Mouse (Mus musculus): ENCODE results near the gene Rab6b.
"Not testable (repeated sequence)": the region's sequence is repeated elsewhere in the genome, so short reads cannot be mapped to it uniquely, and the experiment has no call there.

Rab6b gene

GRCm38 (mm10) chr9:103108341-103108798 lies 3.2 kb upstream of the Rab6b start:
- DNase-seq (ENCODE audit: low spot score in 2 of 2) = not testable (repeated sequence)

GRCm38 (mm10) chr9:103108943-103109670 lies 2.5 kb upstream of the Rab6b start:
- no peak for DNase-seq (ENCODE audit: low spot score in 2 of 2)

- DNase-seq (ENCODE audit: low spot score in 2 of 2) = no peak
Measured at GRCm38 (mm10) chr9:103109911-103110310, 1.7 kb upstream of the Rab6b start.

GRCm38 (mm10) chr9:103110727-103111501 lies 673 bp upstream of the Rab6b start:
- no peak for DNase-seq (ENCODE audit: low spot score in 2 of 2)

DNA sequence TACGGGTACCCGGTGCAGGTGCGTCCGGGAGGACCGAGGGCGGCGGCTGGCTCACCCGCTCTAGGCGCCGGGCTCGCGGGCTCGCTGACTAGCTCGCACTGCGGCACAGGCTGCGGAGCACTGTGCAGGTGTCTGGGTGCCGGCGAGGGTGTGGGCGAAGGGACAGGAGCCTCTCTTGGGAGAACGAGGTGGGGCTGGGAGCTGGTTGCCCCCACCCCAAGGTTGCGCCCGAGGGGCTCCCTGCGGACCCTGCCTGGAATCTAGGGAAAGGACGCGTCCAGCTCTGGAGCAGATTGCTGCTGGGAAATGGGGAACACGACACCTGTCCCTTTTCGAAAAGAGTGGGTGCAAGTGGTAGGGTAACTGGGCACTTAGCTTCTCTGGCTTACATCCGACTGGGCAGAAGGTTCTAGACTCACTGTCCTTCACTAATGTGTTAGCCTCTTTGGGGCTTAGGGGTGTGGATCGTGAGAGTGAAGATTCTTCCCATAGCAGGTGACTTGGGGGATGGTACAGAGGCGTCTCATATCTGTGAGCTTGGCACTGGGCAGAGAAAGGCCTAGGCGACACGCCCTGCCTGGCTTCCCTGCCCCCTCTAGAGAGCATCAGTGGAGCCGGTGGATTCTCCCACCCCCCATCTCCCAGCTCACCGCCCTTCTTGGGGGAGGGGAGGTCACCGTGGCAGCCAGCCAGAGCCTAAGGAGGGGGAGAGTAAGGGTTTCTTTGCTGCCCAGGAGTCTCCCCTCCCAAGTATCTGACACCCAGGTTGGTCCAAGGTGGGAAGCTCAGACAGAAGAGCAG lies 1.1 kb downstream of the Rab6b start:
- DNase-seq (ENCODE audit: low spot score in 2 of 2) = no peak

DNA sequence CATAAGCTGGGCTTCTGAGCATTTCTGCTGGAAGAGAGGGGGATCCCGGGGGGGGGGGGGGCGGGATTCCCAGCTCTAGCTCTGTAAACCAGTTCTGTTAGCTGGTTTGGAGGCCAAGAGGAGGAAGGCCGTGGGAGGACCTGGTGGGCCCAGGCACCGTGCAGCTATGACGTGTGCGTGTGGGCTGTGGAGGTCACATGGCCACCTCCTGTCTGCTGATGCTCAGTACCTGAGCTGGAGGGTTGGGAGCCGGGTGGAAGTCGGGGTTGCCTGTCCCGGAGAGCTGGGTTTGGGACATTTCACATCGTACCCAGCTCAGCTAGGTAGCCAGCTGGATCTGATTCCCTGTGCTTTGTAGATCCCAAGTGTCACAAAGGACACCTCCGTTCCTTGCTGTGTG lies 1.8 kb downstream of the Rab6b start:
- peak; percentile 72 to 85 for DNase-seq (ENCODE audit: low spot score in 2 of 2)

DNA sequence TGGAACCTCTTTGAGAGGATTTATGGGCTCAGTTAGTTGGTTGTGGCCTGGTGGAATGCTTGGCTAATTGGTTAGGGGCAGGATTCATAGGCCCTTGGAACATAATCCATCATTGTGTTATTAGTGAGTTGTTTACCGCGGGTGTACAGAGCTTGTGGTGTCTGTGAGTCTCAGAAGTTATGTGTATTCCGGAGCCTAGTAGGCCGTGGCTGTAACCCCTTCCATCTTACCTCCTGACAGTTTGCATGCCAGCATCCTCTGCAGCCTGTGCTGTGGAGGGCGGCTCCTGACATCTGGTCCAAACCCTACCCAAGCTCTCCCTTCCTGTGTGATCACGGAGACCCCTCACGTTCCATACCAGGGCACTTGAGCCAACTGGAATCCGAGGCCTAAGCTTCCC lies 2.7 kb downstream of the Rab6b start:
- DNase-seq (ENCODE audit: low spot score in 2 of 2) = no peak

DNA sequence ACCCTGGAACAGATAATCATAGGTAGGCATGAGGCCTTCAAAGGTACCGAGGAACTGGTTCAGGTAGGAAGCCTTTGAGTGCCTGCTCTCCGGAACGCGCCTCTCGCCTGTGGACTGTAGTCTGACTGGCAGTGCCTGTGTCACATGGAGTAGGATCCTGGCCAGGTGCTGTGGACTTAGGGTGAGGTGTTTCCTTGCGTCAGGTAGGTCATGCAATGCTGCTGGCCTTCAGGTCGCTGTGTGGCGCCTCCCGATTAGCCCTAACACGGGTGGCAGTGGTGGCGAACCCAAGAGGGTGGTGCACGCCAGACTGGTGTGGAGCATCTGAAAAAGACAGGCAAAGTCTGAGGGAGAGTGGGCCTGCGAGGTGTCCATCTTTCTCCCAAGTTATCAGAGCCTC lies 3.3 kb downstream of the Rab6b start:
- no peak for DNase-seq (ENCODE audit: low spot score in 2 of 2)

- DNase-seq (ENCODE audit: low spot score in 2 of 2) = no peak
Measured at GRCm38 (mm10) chr9:103116941-103117340, 5.4 kb downstream of the Rab6b start.

DNA sequence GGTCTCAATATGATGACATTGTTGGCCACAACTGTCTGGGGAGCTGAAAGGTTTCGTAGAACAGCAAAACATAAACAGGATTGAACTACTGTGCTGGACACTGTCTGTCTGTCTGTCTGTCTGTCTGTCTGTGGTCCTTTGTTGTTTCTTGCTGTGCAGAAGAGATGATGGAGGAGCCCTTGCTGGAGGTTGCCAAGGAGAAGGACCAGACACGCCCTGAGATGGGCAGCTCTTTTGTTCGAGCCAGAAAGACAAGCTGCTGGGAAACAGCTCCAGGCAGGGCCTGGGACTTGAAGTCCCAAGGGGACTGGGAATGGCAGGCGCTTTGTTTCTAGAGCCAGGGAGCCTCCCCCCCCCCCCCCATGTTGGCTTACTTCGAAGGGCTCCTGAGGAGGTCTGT lies 5.9 kb downstream of the Rab6b start:
- no peak for DNase-seq (ENCODE audit: low spot score in 2 of 2)

GRCm38 (mm10) chr9:103117951-103118350 lies 6.4 kb downstream of the Rab6b start:
- no peak for DNase-seq (ENCODE audit: low spot score in 2 of 2)

DNA sequence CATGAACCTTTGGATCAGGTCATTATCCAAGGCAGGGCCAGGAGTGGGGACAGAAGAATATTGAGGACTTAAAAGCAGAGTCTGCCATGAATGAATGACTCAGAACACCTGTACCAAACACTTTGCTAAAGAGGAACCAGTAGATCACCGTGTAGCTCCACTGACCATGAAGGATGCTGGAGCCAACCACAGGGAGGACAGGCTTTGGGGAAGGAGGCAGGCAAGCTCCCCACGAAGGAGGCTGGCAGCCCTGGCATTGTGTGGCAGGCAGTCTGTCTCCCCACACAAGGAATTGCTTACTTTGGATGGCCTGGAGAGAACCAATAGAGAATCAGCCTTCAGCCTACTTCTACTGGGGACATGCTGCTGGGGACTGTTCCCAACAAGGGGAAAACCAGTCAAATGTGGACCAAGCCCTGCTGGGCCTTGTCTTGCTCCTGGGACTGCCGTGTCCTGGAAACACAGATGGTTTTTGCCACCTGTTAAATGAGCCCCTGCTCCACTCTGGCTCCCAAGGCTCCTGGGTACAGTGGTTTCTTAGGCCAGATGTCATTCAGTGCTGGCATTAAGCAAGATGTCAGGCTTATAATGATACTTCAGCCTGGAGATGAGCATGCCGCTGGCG lies 7.2 kb downstream of the Rab6b start:
- DNase-seq (ENCODE audit: low spot score in 2 of 2) = no peak

- DNase-seq (ENCODE audit: low spot score in 2 of 2) = no peak
Measured at GRCm38 (mm10) chr9:103119781-103120180, 8.2 kb downstream of the Rab6b start.

DNA sequence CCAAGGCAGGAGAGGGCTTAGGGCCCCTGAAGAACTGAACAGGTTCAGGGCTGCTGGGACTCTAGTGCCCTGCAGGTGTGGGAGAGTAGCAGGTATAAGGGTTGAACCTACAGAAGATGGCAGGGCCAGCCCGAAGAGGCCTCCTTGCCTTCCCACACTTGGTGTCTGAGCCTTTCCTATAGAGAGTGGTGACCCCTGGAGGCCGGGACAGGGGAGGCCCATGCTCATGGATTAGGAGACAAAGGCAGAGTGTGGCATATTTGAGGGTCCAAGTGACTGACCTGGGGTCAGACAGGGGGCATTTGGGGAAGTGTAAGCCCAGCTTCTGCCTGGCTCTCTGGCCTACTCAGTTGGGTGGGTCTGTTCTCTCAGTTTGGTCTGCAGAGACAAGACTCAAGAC lies 8.6 kb downstream of the Rab6b start:
- no peak for DNase-seq (ENCODE audit: low spot score in 2 of 2)

GRCm38 (mm10) chr9:103121546-103121945 lies 10.0 kb downstream of the Rab6b start:
- no peak for DNase-seq (ENCODE audit: low spot score in 2 of 2)

DNA sequence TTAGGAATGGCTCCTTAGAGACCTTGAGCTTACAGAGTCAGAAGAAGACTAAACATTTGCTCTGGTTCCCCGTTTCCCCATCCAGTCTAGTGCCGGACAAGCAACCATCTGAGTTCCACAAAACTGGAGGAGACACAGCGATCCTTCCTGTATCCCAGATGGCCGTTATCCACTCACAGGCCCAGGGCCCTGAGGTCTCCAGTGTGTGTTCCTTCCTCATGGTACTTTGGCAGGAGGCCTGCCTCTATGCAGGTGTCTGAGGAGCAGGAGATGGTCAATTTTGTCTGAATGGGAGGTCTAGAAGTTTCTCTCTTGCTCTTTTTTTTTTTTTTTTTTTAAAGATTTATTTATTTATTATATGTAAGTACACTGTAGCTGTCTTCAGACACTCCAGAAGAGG lies 13.2 kb downstream of the Rab6b start:
- DNase-seq (ENCODE audit: low spot score in 2 of 2) = no peak

- no peak for DNase-seq (ENCODE audit: low spot score in 2 of 2)
Measured at GRCm38 (mm10) chr9:103133493-103134124, 22.0 kb downstream of the Rab6b start.

DNA sequence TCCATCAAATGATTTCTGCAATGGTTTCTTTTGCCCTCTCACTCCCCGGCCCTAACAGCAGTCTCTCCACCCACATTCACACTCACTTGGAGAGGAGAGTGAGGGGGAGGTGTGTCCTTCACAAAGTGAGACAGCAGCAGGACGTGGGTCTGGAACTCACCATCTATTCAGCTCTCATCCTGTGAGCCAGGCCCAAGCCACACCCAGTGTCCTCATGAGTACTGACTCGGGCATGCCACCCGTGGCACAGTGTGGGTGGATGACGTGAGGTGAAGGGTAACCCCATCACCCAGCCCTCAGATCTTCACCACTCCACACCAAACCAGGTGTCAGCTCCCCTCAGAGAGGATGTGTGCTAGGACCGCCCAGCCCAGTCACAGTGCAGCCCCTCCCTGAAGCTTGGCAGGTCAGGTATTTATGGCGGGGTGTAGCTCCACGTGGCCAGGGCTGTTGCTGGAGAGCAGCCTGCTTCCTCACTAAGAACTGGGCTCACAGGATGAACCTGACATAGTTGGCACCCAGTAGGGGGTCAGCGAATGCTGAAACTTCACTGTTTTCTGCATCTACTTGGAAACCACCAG lies 23.0 kb downstream of the Rab6b start:
- peak; percentile 69 to 77 for DNase-seq (ENCODE audit: low spot score in 2 of 2)

DNA sequence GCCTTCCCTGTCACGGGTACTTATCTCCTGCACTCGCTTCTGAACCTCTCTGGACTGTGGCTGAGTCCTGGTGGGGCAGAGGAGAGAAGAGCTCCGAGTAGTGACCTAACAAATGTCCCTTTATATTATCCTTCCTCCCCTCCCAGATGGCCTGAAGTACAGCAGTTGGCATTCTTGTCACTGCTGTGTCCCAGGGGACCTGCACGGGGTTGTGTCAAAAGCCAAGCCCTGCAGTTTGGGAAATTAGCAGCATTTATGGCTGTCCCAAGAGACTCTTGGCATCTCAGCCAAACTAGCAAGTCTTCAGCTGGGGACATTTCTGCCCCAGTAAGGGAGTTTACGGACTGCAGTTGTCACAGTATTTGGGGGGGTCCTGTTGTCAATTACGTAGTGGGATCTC lies 27.9 kb downstream of the Rab6b start:
- DNase-seq (ENCODE audit: low spot score in 2 of 2) = no peak

DNA sequence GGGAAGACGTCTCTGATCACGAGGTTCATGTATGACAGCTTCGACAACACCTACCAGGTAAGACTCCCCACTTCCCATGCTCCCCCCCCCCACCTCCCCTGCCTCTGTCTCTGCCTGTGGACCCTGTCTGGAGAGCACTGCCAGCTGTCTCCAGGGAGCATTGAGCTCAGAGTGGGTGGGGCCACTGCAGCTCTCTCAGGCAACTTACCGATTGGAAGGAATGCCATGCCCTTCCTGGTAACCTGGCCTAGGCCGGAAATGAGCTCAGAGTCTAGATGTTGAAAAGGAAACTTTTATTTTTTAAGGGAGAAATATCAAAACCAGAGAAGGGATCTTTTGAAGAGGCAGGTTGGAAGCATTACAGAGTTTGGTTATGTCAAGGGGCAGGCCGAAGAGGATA lies 28.8 kb downstream of the Rab6b start:
- DNase-seq (ENCODE audit: low spot score in 2 of 2) = no peak

DNA sequence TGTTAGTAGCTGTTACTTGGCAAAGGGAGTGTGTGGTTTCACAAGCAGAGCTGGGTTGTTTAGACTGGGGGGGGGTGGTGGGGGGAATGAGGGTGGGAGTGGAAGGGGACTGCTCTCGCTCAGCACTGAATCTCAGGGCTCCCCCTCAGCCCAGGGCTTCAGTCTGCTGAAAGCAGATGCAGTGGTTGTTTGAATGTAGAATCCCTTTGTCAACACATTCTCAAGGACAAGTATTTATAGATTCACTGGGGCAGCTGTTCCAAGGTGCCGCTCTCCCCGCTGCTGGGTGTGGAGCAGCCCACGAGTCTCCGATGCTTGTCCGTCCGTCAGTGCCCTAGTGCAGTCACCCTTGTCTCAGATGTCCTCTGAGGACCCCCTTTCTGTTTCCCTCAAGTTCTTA lies 29.7 kb downstream of the Rab6b start:
- DNase-seq (ENCODE audit: low spot score in 2 of 2) = no peak

Measured in right cerebral cortex, postnatal 36 days (tissue).